In genomic region chr4:85845931-85846330, GRCm38 (mm10) we compare ENCODE assay signal across 12 mouse cellular contexts.
"Had no signal": no experiment of that assay in that cellular context is flagged by ENCODE, and none has a peak within 500 bp of the region (broad histone marks: within the 10 kb centered on the region; RNA-seq: fewer than 3 reads in every experiment).

No protein-coding gene starts in this region.

- H3K9ac ChIP-seq: lung, embryonic 15.5 days had no signal

- H3K27me3 ChIP-seq: lung, embryonic 15.5 days had no signal

- H3K4me1 ChIP-seq: limb, embryonic 10.5 days; lung, embryonic 15.5 days had no signal

- DNase-seq: kidney, adult 18-20 months; kidney, postnatal 10 days; kidney, postnatal 4 days; lung, postnatal 14 days; right cerebral cortex, adult 18-20 months; right cerebral cortex, postnatal 25 days; thymus, postnatal 36 days had no signal

- H3K9me3 ChIP-seq: limb, embryonic 10.5 days; lung, embryonic 15.5 days had no signal

- H3K4me3 ChIP-seq: layer of hippocampus, adult 2 months; limb, embryonic 10.5 days; lung, embryonic 15.5 days had no signal

- H3K4me2 ChIP-seq: liver, embryonic 11.5 days; lung, embryonic 15.5 days had no signal

- H3K27ac ChIP-seq: layer of hippocampus, adult 2 months; limb, embryonic 10.5 days; lung, embryonic 15.5 days; macrophage had no signal

- H3K36me3 ChIP-seq: limb, embryonic 10.5 days; lung, embryonic 15.5 days had no signal
